Mouse (Mus musculus) brain, adult 2 months (tissue): ENCODE data around the gene Ilf2.

ENCODE experiments used
- DNase-seq: peaks from one replicate; pipeline ENCODE4 v3.0.0; 2011; ENCODE audit warnings: low read depth, low spot score

Ilf2 gene

DNA sequence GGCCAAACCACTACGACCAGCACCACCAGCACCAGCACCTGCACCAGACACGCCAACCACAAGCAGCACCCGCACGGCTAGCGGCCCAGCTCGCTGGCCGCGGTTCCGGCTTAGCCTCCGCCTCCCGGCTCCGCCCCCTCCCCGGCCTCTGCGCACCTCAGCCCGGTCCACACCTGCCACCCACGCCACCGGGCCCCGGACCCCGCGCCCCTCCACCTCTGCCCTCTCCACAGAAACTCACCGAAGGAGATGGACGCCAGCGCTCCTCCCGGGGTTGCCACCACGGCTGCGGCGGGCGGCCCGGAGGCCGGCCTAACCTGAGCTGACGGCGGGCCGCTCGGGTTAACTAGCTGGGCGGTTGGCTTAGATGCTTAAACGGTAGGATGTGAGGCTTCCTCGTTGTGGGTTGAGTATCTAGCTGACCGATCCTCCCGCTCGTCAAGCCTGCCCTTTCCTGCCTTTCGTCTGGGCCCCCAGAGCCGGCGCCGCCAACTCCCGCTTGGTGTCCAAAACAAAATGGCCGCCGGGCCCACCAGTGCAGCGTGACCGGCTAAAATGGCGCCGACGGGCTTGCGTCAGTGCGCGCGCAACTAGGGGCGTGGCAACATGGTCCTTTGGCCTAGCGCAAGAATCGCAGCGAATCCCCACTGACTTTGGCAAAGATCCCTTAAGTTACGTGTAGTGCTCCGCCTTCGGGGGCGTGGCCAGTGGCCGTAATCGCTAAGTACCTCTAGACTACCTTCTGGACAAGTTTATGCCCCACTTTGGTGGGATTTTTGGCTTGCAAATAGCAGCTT, 33.2 kb downstream of the Ilf2 start, which contains the start of gene Chtop:
Chtop (minus strand) TSS at position 549 of the 797 bp plus-strand sequence.
- DNase-seq, result peak; percentile 99

DNA sequence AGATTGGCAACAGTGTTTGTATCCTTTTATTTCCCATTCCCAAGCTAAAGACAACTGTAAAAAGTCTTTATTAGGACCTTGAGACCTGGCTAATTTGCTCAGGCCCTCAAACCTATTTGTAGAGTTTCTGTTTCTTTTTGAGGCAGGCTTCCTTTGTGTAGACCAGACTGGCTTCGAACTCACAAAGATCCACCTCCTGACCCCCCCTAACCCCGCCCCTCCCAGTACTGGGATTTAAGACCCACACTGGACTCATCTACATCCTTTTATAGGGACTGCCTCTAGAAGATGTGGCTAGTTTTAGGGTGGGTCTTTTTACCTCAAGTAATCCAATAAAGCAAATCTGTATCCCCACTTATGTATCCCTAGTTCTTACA, 33.8 kb downstream of the Ilf2 start:
- DNase-seq, result no peak

DNA sequence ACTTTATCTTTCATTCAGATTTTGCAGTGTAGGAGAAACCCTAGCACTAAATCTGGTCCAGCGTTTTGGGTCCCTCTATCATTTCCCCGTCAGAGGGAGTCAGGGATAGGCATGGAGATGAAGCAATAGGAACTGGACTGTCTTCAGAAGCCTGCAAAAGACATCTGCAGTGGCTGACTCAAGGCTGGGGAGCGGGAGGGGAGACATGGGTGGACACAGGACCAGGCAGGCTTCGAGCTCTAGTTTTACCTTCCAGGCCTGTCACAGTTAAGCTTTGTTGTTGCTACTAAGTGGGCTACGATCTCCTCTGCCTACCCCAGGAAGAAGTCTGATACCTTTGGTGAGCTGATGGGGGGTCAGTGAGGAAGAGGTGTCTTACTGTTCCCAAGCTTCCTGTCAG, 36.4 kb downstream of the Ilf2 start:
- no peak for DNase-seq

DNA sequence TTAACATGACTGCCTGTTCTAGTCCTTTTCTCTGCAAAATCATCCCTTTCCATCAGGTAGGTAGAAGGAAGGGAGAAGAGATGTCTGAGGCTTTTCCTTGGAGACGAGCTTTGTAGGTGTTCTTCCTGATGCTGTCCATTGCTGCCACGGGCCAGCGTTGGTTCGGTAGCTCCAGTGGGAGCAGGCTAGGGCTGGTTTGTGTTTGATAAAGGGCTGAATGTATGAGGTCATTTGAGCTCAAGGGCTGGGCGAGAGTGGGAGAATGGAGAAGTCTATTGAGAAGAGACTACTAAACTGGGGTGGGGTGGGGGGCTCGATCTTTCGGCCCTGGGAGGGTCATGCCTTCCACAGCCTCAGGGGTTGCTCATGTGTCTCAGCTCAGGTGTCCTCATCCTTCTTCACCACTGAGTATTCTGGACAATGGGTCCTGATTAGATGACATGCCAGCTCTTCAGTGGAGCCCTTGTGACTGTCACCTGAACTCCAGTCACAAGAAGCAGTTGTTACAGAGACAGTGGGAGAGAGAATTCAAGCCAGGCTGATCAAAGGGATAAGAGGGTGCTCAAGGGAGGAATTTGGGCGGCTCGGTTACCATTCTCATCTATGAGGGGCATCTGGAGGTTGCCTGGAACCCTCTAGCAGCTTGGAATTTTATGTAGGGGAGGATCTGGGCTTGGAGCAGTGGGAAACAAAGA, 37.2 kb downstream of the Ilf2 start:
- DNase-seq, result no peak

DNA sequence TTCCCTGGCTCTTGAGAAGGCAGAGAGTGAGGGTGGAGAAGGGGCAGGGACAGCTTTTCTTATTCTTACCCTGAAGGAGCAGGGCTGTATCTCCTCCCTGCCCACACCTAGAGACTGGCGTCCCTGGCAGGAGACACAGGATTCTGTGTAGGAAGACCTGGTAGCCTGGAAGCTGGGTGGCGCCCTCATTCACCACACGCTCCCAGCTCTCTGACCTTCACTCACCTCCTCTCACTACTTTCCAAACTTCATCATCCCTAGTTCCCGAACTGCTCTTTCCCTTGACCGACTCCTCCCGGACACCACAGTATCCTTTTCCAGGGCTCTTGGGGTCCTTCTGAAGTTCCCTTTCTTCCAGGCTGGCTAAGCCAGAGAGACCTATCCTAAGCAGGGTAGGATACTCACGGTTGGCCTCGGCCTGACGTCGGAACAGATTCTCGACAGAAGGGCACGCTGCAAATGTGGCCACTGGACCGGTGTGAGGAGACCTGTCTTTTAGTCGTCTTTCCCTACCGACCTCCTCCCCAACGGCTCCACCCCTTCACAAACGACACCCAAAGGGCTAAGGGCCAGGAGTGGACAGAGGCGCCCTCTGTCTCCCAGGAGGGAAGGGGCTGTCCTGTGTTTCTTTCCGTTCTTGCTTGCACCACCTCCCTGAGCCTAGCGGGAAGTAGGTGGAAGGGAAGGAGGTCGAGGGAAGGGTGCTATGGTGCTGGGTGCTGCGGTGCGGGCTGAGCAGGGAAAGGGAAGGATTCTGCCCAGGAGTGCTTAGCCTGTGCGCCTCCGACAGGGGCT, 38.1 kb downstream of the Ilf2 start, which contains the start of the genes S100a1 and S100a13:
S100a1 (minus strand) TSS at position 597 of the 795 bp plus-strand sequence.
S100a13 (plus strand) TSS at position 640 of the 795 bp plus-strand sequence.
- peak; percentile 72 for DNase-seq

DNA sequence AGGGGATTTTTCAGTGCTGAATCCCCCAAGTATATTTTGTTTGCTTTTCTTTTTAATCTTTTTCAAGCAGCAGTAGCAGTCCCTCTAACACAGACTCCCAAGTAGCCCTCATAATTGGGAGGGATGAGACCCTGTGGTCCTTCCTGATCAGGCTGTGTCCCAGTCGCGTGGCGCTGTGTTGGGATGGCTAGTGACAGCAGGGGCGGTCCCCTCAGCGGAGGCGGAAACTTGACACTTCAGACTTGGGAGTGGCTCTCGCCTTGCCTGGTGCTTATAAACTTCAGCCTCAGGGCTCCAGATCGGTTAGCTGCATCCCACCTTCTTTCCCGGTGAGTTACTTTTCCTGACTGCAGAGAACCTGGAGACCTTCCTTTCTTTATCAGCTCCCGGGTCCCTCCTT, 38.8 kb downstream of the Ilf2 start:
- DNase-seq, result peak; percentile 44

DNA sequence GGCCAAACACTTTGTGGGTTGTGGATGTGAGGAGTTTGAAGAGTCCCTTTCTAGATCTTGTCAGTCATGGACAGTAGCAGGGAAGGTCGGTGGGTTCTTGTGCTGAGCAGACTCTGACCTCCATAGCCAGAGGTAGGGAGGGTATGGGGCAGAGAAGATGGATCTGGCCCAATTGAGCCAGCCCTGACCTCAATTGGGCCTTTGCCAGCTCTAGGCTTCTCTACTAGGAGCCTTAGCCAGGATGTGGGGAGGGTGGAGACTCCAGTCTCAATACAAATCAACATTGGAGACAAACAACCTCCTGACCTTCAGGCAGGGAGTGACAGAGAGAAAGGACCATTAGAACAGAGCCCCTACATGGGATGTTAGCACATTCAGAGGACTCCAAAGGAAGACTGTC, 39.3 kb downstream of the Ilf2 start:
- no peak for DNase-seq

DNA sequence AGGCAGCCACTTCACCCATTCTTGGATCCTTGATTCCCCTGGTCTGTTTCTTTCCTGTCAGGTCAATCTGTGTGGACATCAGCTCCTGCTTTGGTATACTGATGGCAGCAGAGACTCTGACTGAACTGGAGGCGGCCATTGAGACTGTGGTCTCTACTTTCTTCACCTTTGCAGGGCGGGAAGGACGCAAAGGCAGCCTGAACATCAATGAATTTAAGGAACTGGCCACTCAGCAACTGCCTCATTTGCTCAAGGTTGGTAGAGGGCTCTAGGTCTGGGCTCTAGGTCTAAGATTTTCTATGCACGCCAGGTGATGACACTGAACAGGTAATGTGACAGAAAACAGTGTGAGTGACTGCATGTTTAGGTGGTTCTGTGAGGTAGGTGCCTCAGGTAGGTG, 39.9 kb downstream of the Ilf2 start:
- no peak for DNase-seq

DNA sequence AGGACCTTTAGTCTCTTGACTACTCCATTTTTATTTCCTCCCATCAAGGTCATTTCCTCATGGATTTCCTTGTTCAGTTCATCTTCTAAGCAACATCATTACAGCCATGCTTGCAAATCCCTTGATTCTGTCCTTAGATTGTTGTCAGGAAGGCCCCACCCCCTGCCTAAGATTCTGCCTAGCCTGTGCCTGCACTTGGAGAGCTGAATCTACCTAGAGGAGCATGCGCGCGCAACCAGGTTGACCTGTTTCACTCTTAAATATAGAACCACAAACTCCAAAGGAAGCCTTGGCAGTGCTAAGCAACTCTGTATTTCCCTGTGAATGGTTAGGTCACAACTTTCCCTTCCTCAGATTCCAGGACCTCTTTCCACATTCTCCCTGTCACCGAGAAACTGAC, 41.8 kb downstream of the Ilf2 start:
- DNase-seq, result no peak

DNA sequence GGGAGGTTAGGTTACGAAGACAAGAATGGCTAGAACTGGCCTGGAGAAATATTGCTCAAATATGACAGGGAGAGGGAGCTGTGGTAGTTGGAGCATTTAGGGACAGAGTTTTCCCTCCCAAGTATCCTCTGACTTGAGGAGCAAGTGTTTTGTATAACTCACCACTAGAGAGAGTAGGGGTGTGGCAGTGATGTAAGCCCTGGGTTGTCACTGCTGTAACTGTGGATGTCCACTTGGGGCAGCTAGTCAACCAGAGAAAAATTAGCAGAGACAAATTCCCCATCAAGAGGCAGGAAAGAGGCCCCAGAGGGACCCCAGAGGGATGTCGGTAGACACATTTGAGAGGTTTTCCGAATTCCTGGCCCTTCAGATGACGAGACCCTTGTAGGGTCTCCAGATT, 49.5 kb downstream of the Ilf2 start:
- peak; percentile 87 for DNase-seq

DNA sequence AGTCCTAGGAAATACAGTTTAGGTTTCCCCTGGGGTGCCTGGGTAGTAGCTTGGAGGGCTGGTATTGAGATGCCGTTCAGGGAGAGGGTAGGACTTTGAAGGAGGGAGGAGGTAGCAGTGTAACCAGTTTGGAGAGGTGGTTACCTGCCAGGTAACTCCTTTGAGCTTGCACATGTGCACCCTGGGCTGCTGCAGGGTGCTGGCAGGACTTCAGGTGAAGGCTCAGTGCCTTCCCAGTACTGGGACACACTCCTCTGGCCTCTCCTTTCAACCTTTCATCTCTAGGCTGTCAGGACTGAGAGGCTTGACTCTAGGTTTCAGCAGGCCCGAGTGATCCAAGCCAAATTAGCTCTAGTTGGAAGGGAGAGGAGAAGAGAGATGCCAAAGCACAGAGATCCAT, 50.1 kb downstream of the Ilf2 start:
- no peak for DNase-seq

DNA sequence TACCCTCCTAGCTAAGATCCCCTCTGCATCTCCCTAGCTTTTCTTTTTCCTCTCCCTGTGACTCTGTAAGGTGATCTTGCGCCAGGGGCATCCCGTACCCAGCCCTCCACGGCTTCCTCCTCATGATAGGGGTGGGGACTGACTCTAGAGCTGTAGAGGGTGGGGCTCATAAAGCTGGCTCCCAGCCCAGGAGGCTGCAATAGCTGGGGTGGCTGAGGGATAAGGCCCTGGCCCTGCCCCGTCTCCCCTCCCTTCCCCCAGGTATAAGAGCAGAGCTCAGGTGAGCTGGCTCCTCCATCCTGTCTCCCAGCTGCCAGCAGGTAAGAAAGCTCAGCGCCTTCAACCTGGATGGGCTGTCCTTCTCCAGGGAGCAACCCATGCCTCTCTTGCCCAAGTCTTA, 50.7 kb downstream of the Ilf2 start, which contains the start of gene S100a14:
S100a14 (plus strand) TSS at position 277 of the 400 bp plus-strand sequence.
- no peak for DNase-seq

DNA sequence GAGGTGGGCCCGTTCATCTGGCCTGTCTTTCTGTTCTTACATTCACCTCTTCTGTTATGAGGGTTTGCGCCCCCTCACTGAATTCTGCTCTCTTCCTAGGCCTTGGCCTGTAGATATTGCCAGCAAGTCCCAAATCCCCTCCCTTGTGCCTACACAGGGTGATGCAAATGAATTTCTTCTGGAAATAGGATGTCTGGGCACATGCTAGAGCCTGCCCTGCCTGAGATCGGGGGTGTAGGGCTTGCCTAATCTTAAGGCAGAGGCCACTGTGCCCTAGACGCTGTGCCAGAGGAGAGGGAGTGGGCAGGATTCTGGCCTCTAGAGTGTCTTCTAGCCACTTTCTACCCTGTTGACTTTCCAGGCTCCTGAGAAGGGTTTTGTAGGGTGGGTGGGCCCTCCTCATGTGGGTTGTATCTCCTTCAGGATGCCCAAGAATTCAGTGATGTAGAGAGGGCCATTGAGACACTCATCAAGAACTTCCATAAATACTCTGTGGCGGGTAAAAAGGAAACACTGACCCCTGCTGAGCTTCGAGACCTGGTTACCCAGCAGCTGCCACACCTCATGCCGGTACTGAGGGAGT, 51.5 kb downstream of the Ilf2 start:
- no peak for DNase-seq

DNA sequence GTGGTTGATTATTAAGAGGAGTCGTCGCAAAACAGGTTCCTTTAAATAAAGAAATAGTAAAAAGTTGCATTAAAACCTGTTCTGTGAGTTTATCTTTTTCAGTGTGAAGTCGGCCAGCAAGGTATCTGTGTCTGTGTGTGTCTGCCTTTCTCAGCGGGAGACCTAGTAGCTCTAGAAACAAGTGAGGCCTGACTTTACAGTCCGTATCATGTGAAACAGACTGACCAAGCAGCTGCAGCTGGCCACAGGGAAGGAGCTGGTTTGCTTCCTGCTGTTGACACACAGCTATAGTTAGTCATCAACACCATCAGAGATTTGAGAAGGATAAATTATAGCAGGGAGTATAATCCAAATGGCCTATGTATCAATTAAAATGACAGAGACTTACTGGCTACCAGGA, 55.8 kb downstream of the Ilf2 start:
- no peak for DNase-seq

DNA sequence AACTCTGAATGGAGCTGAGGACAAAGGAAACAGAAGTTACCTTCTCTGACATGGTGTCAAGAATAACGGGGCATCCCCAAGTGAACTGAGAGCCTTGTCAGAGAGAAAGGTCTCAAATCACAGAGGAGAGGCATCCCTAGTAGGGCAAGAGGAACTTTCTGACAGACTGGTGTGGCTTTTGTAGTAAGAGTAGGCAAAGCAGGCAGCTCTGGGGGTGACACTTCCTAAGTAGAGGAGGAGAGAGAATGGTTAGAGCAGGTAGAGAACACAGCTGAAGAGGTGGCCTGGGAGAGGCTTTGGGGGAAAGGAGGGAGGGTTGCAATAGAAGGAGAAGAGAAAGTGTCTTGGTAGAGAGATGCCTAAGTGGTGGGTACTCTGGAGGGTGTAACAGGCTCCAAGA, 59.5 kb downstream of the Ilf2 start:
- DNase-seq, result no peak

DNA sequence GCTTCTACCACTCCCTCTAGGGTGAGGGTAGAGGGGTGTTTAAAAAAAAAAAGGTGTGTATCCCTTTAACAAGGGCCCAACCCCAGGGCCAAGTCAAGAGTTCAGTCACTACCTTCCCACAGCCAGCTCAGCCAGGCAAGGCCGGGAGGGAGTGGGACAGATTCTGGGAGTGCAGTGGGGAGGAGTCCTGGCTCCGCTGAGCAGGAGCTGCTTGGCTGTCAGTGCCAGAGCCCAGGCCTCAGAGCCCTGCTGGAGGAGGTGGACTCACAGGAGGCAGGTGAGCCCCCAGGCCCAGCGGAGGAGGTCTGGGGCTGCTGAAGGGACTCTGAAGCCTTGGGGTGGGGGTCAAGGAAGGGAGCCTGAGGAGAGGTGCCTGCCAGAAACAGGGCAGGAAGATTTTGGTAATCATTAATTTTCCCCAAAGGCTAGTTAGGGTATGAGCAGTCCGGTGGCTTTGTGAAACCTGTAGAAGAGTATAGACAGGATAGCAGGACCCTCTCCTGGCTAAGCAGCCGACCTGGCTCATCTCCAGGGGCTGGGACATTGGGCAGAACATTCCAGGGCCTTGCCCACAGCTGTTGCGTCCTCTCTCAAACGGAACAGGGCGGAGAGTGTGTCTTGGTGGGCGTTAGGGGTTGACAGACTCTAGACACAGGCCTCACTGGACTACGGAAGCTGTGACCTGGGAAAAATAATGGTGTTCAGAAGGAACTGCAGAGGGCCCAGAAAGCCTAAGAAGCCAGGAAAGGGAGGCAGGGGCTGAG, 61.4 kb downstream of the Ilf2 start, which contains the start of gene S100a16:
S100a16 (plus strand) TSS at position 114 of the 764 bp plus-strand sequence.
- peak; percentile 87 for DNase-seq

DNA sequence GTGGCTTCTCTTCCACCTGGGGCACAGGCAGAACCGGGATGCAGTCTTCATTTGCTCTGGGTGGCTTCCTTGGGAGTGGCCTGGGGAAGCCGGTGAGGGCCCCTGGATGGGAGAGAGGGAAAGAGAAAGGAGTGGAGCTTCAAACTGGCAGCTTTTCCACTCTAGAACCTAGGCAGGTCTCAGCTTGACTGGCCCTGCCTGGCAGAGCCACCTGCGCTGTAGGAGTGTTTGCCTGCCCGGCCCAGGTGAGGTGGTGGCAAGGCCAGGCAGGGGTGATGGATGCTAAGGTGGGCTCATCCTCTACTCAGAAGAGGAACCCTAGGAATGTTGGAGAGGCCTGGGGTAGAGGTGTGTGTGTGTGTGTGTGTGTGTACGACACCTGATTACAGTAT, 62.0 kb downstream of the Ilf2 start:
- DNase-seq, result no peak
